Mouse (Mus musculus) neural tube, embryonic 15.5 days (tissue): ENCODE results near the gene P2ry10. TPM values are rescaled to one million over a fixed set of nuclear protein-coding genes. Genes with fewer than 3 reads are reported as not detected.
"Not testable (repeated sequence)": the region's sequence is repeated elsewhere in the genome, so short reads cannot be mapped to it uniquely, and the experiment has no call there.

Source experiments
- ATAC-seq: fragments of 200-750 bp; cut with Nextera tagmentation; 2 replicates; pipeline ENCODE4 v1.8.0; 2017; ENCODE audit warnings: mild to moderate bottlenecking, moderate TSS enrichment, moderate library complexity; ENCODE audit not compliant: low FRiP score
- H3K27ac ChIP-seq: fragments of 300-500 bp; sonication (generic); replicated peaks from 2 replicates; pipeline ENCODE4 v1.5.1; 2015; ENCODE audit warnings: mild to moderate bottlenecking, inconsistent platforms
- H3K27me3 ChIP-seq: fragments of 300-500 bp; sonication (generic); replicated peaks from 2 replicates; pipeline ENCODE4 v1.6.1; 2015; ENCODE audit warnings: inconsistent platforms
- H3K36me3 ChIP-seq: fragments of 300-500 bp; sonication (generic); 2 replicates; pipeline ENCODE4 v1.6.1; 2015; ENCODE audit warnings: inconsistent platforms
- H3K4me1 ChIP-seq: fragments of 300-500 bp; sonication (generic); 2 replicates; pipeline ENCODE4 v1.6.1; 2015; ENCODE audit warnings: inconsistent platforms
- H3K4me2 ChIP-seq: fragments of 300-500 bp; sonication (generic); 2 replicates; pipeline ENCODE4 v1.6.1; 2015; ENCODE audit warnings: inconsistent platforms, mild to moderate bottlenecking, moderate library complexity
- H3K4me3 ChIP-seq: fragments of 300-500 bp; sonication (generic); replicated peaks from 2 replicates; pipeline ENCODE4 v1.5.1; 2015; ENCODE audit warnings: mild to moderate bottlenecking, inconsistent platforms
- H3K9ac ChIP-seq: fragments of 300-500 bp; sonication (generic); replicated peaks from 2 replicates; pipeline ENCODE4 v1.6.1; 2015; ENCODE audit warnings: mild to moderate bottlenecking, inconsistent platforms
- H3K9me3 ChIP-seq: fragments of 300-500 bp; sonication (generic); replicated peaks from 2 replicates; pipeline ENCODE4 v1.6.1; 2016; ENCODE audit warnings: inconsistent platforms
- WGBS: fragments of 180-500 bp; shearing (Covaris S2); methylation state at CpG from one replicate; pipeline ENCODE4 v1.1.7; 2015; ENCODE audit warnings: mixed read lengths; 5-methylcytosine and 5-hydroxymethylcytosine counted together
- polyA plus RNA-seq: library from polyadenylated mRNA; unstranded; fragments of >200 nt; fragmentation: Nextera tagmentation; extraction: Ambion mirVana; gene quantifications from 2 replicates; pipeline ENCODE4 v1.2.1, GENCODE M21; 2015

The P2ry10 gene
- 0.06 and 2.1 TPM in 2 replicates for polyA plus RNA-seq

DNA sequence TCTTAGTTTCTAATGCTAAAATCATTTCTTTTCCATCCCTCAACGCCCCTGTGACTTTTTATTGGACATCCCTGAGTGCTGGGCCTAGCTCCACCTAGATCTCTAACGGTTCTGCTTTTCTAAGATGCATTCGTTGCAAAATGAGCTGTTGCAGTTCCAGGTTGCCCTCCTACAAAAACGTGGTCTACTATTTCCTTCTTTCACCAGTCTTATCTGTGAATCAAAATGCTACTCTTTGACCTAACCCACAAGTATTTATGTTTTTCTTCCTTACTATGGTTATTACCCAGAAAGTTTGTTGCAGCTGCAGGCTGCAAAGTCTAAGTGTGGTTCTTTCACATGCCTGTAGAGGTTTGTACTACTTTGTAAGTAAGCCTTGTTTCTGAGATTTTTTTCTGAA lies at the start of gene P2ry10:
Gene P2ry10 (plus strand): TSS at position 316 of the 400 bp plus-strand sequence.
- no peak within 1 kb of the TSS for H3K4me3 ChIP-seq
- no peak within 1 kb of the TSS for H3K27ac ChIP-seq
- H3K9me3 ChIP-seq: no peaks in the 10 kb centered on the region
- 59% methylated on average over 4 of the region's 4 CpGs for WGBS
- H3K36me3 ChIP-seq: no peaks in the 10 kb centered on the region
- H3K4me1 ChIP-seq: no peaks in the 10 kb centered on the region
- no peak within 1 kb of the TSS for H3K9ac ChIP-seq
- ATAC-seq: no peak
- no peaks in the 10 kb centered on the region for H3K27me3 ChIP-seq
- H3K4me2 ChIP-seq: no peak within 1 kb of the TSS

DNA sequence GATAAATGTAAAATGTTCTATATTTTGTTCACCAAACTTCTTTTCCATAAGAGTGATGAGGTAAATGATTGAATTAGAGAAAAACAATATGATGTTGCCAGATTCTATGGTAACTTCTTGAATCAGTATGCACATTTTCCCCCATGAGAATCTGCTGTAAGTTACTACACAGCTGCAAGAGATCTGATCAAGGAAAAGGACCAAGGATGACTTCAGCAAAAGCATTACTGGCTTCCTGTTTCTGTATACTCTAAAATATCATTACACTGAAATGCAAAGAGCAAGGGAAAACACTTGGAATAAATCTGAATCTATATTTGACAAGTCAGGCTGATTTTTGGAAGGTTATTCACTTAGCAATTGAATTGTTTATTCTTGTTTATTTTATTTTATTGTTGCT lies 49.1 kb upstream of the P2ry10 start:
- Histone ChIP-seq H3K4me2 (no peak overlapping the region), H3K27me3 (no peaks in the 10 kb centered on the region), H3K4me3 (no peak overlapping the region), H3K9ac (no peak overlapping the region), H3K36me3 (no peaks in the 10 kb centered on the region), H3K4me1 (no peaks in the 10 kb centered on the region), H3K9me3 (no peaks in the 10 kb centered on the region), H3K27ac (no peak overlapping the region)
- no peak for ATAC-seq

DNA sequence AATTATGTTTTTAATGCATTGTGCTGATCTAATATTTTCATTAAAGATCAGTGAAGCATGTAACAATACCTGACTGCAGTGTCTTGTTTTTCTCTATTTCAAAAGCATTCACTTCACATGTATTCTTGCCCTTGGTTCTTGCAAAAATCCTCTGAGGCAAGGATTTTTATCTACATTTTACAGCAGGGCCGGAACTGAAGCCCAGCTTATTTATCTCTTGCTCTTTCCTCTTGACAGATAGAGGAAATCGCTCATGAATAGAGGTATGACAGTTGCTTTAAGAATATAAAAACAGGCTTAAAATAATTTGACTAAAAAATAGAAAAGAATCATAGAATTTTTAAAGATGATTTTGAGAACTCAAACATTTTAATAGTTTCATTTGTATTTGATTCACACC lies 48.7 kb upstream of the P2ry10 start:
- no peak for ATAC-seq
- no peak overlapping the region for H3K4me3 ChIP-seq
- H3K4me1 ChIP-seq: no peaks in the 10 kb centered on the region
- H3K9me3 ChIP-seq: no peaks in the 10 kb centered on the region
- 73% methylated on average over 2 of the region's 2 CpGs for WGBS
- H3K4me2 ChIP-seq: no peak overlapping the region
- no peak overlapping the region for H3K9ac ChIP-seq
- H3K36me3 ChIP-seq: no peaks in the 10 kb centered on the region
- no peaks in the 10 kb centered on the region for H3K27me3 ChIP-seq
- H3K27ac ChIP-seq: no peak overlapping the region

DNA sequence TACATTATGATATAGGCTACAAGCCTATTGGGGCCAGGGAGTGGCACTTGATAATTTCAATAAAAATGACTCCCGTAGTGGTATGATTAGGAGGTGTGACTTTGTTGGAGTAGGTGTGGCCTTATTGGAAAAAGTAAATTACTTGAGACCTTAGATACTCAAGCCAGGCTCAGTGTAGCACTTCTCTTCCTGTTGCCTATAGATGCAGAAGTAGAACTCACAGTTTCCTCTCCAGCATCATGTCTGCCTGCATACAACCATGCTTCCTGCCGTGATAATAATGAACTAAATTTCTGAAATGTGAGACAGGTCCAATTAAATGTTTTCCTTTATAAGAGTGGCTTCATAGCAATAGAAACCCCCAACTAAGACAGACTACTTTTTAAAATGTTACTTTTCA lies 45.9 kb upstream of the P2ry10 start:
- Histone ChIP-seq H3K9me3 (no peaks in the 10 kb centered on the region), H3K4me3 (no peak overlapping the region), H3K36me3 (no peaks in the 10 kb centered on the region), H3K9ac (no peak overlapping the region), H3K27me3 (no peaks in the 10 kb centered on the region), H3K27ac (no peak overlapping the region), H3K4me1 (no peaks in the 10 kb centered on the region), H3K4me2 (no peak overlapping the region)
- no peak for ATAC-seq
- WGBS: 88% methylated on average over 2 of the region's 2 CpGs

DNA sequence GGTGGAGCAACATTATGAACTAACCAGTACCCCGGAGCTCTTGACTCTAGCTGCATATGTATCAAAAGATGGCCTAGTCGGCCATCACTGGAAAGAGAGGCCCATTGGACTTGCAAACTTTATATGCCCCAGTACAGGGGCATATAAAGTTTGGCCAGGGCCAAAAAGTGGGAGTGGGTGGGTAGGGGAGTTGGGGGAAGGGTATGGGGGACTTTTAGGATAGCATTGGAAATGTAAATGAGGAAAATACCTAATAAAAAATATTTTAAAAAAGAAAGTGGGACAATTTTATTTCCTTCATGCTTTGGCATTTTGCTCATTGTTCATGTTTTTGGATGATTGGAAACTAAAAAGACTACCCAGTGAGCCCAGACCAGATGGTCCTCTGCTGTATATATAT lies 4.9 kb upstream of the P2ry10 start:
- not testable (repeated sequence) for H3K9ac ChIP-seq, ATAC-seq, H3K4me1 ChIP-seq, H3K4me2 ChIP-seq, H3K4me3 ChIP-seq, H3K27me3 ChIP-seq, H3K36me3 ChIP-seq, H3K27ac ChIP-seq, H3K9me3 ChIP-seq
- WGBS: 92% methylated on average over 2 of the region's 2 CpGs

DNA sequence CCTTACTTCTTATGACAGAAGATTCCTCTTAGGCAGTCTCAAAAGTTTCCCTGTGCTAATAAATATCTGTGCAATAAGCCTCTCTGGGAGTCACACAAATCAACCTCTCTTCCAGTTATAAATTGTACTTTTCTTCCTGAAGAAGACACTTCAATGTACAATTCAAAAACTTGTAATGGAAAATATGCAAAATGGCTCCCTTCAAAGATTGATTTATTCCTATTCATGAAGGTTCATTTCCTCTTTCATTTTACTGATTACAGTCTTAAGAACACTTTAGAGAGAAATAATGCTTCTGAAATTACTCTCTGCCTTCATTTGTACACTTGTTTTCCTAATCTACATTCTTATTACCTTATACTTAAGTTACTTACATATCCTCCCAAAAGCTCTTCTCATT lies 4.0 kb upstream of the P2ry10 start:
- no peak overlapping the region for H3K27ac ChIP-seq
- ATAC-seq: no peak

DNA sequence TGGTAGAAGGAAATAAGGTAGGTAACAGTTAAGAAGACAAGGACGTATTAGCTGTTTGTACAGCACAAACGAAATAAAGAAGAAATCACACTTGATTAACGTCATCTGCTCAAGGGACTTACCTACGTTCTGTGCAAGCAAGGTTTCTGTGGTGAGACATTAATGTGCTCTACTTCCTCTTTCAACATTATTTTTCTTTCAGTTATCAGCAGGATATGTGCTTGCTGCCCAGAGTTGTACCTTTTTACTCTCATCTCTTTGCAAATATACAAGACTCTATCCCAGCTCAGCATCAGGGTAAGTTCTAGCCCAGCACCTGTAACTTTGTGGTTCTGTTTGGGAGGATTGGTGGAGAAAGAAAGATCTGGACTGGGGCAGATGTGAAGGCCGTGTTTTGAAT lies 839 bp downstream of the P2ry10 start:
- 91% methylated on average over 5 of the region's 5 CpGs for WGBS
- H3K4me2 ChIP-seq: no peak overlapping the region
- no peak for ATAC-seq
- no peaks in the 10 kb centered on the region for H3K9me3 ChIP-seq
- no peak overlapping the region for H3K4me3 ChIP-seq
- no peaks in the 10 kb centered on the region for H3K27me3 ChIP-seq
- no peak overlapping the region for H3K9ac ChIP-seq
- no peak overlapping the region for H3K27ac ChIP-seq
- H3K36me3 ChIP-seq: no peaks in the 10 kb centered on the region
- H3K4me1 ChIP-seq: no peaks in the 10 kb centered on the region

More for the DNA sequence above, 4.0 kb upstream of the P2ry10 start:
- Histone ChIP-seq H3K4me2 (no peak overlapping the region), H3K4me3 (no peak overlapping the region), H3K9ac (no peak overlapping the region), H3K9me3 (no peaks in the 10 kb centered on the region), H3K4me1 (no peaks in the 10 kb centered on the region), H3K36me3 (no peaks in the 10 kb centered on the region), H3K27me3 (no peaks in the 10 kb centered on the region)

DNA sequence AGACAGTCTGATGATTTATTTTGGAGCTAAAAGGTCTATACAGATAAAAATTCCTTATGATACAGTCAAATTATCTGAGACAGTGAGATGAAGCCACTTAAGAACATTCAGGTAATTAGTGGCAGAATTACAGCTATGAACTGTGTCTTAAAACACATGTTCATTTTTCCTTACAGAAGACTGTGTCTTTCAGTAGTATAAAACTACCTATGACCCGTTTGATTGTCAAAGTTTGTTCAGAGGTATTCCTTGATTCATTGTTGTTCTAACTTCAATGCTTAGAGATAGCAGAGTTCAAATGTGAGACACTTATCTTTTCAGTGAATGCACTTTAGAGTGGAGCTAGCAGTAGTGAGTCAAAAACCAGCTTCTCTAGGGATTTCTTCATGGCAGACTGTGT lies 1.6 kb downstream of the P2ry10 start:
- ATAC-seq: no peak
- Histone ChIP-seq H3K4me1 (no peaks in the 10 kb centered on the region), H3K9ac (no peak overlapping the region), H3K27ac (no peak overlapping the region), H3K36me3 (no peaks in the 10 kb centered on the region), H3K4me3 (no peak overlapping the region), H3K9me3 (no peaks in the 10 kb centered on the region), H3K27me3 (no peaks in the 10 kb centered on the region), H3K4me2 (no peak overlapping the region)
- WGBS: 81% methylated on average over 1 of the region's 1 CpGs

DNA sequence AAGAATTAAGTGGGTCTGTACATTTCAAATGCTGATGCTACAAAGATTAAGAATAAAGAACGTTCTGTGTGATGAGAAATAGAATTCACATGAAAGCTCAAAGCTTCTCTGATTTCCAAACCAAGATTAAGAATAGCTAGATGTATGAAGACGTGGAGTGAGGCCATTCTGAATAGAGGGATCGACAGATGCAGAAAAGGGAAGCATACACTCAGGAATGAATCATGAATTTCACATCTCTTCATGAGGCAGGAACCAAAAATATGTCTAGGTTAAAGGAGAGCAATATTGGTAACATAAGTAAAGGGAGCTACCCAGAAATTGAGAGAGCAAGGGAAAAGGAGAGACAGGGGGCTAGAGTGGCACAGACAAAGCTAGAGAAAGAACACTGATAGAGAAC lies 7.3 kb downstream of the P2ry10 start:
- Histone ChIP-seq H3K27ac (no peak overlapping the region), H3K36me3 (no peaks in the 10 kb centered on the region), H3K4me3 (no peak overlapping the region), H3K9me3 (no peaks in the 10 kb centered on the region), H3K9ac (no peak overlapping the region), H3K27me3 (no peaks in the 10 kb centered on the region), H3K4me1 (no peaks in the 10 kb centered on the region), H3K4me2 (no peak overlapping the region)
- no peak for ATAC-seq
- 74% methylated on average over 3 of the region's 3 CpGs for WGBS

DNA sequence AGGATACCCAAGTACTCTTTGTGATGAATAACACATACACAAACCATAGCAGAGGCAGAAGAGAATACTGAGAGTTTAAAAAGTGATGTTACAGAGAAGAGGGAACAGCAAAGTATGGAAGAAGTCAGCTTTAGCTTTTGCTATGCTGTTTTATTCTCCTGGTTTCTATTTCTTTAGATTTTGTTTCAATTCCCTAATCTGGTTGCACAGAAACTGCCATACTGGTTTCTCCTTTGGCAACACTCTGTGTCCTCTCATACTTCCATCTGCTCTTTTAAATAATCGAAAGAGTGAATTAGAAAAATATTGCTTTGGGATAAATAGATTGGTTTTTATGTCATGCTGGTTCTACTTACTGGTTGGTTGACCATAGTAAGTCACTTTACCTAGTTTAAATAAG lies 28.0 kb downstream of the P2ry10 start:
- Histone ChIP-seq H3K4me1 (no peaks in the 10 kb centered on the region), H3K27ac (no peak overlapping the region), H3K9ac (no peak overlapping the region), H3K4me2 (no peak overlapping the region), H3K27me3 (no peaks in the 10 kb centered on the region), H3K4me3 (no peak overlapping the region), H3K9me3 (no peaks in the 10 kb centered on the region), H3K36me3 (no peaks in the 10 kb centered on the region)
- no peak for ATAC-seq
- 92% methylated on average over 1 of the region's 1 CpGs for WGBS

DNA sequence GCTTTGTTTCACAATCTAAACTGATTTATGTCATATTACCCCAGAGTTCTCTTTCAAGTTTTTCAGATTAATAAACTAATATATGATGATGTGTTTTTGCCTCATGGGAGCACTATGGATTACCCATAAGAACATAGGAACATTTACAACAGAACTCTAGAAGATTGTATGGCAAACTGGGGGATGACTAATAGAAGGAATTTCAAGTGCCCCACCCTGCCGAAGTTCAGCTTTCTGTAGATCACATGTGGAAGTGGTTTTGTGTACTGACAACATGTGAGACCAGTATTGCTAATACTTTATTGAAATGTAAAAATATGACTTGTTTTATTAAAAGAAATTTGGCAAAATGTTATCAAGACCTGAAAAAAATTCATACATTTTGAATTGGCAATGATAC lies 28.7 kb downstream of the P2ry10 start:
- no peak overlapping the region for H3K9ac ChIP-seq
- 83% methylated on average over 1 of the region's 1 CpGs for WGBS
- no peaks in the 10 kb centered on the region for H3K27me3 ChIP-seq
- H3K36me3 ChIP-seq: no peaks in the 10 kb centered on the region
- H3K4me3 ChIP-seq: no peak overlapping the region
- H3K4me2 ChIP-seq: no peak overlapping the region
- no peak for ATAC-seq
- H3K27ac ChIP-seq: no peak overlapping the region
- H3K4me1 ChIP-seq: no peaks in the 10 kb centered on the region
- no peaks in the 10 kb centered on the region for H3K9me3 ChIP-seq

DNA sequence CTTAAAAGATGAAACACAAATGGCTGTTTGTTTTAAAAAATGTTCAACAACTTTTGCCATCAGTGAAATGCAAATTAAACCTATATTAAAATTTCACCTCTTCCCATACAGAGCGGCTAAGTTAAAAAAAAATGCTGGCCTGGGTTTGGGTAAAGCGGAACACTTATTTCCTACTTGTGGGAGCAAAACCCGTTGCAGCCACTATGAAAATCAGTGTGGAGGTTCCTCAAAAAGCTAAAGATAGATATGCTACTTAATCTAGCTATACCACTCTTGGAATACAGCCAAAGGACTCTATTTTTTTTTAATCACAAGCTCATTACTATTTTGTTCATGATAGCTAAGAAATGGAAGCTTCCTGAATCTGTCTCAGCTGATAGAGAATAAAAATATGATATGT lies 54.9 kb downstream of the P2ry10 start:
- Histone ChIP-seq H3K4me1 (no peaks in the 10 kb centered on the region), H3K36me3 (no peaks in the 10 kb centered on the region), H3K27me3 (no peaks in the 10 kb centered on the region), H3K4me2 (no peak overlapping the region), H3K4me3 (no peak overlapping the region), H3K9me3 (no peaks in the 10 kb centered on the region), H3K27ac (no peak overlapping the region), H3K9ac (no peak overlapping the region)
- ATAC-seq: no peak
- 87% methylated on average over 3 of the region's 3 CpGs for WGBS

DNA sequence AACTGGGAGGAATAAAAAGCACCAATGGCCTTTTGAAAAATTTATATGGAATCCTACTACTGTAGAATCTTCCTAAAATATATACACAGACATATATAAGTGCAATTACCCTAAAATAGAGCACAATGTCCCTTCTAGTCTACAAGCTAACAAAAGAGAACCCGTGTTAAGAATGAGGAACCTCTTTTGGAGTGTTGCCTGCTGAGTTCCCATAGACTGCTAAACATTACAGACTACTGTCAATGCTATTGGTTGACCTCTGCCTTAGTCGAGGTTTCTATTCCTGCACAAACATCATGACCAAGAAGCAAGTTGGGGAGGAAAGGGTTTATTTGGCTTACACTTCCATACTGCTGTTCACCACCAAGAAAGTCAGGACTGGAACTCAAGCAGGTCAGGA lies 55.6 kb downstream of the P2ry10 start:
- no peaks in the 10 kb centered on the region for H3K9me3 ChIP-seq
- H3K4me2 ChIP-seq: no peak overlapping the region
- H3K4me1 ChIP-seq: no peaks in the 10 kb centered on the region
- H3K27ac ChIP-seq: no peak overlapping the region
- 66% methylated on average over 2 of the region's 2 CpGs for WGBS
- no peaks in the 10 kb centered on the region for H3K36me3 ChIP-seq
- H3K4me3 ChIP-seq: no peak overlapping the region
- no peak for ATAC-seq
- H3K9ac ChIP-seq: no peak overlapping the region
- H3K27me3 ChIP-seq: no peaks in the 10 kb centered on the region
